Mouse (Mus musculus) forebrain, embryonic 12.5 days (tissue): ENCODE results near the gene Slc30a5. TPM values are rescaled to one million over a fixed set of nuclear protein-coding genes. Genes with fewer than 3 reads are reported as not detected.

Source experiments
- ATAC-seq: fragments of 200-750 bp; cut with Nextera tagmentation; 2 replicates; pipeline ENCODE4 v1.8.0; 2017; ENCODE audit warnings: moderate TSS enrichment; ENCODE audit not compliant: low FRiP score
- H3K27ac ChIP-seq: fragments of 300-500 bp; sonication (generic); 2 replicates; pipeline ENCODE4 v1.5.1; 2016; ENCODE audit warnings: mild to moderate bottlenecking
- H3K27me3 ChIP-seq: fragments of 300-500 bp; sonication (generic); 2 replicates; pipeline ENCODE4 v1.6.1; 2016; ENCODE audit warnings: mild to moderate bottlenecking
- H3K36me3 ChIP-seq: fragments of 300-500 bp; sonication (generic); replicated peaks from 2 replicates; pipeline ENCODE4 v1.6.1; 2016; ENCODE audit warnings: mild to moderate bottlenecking
- H3K4me1 ChIP-seq: fragments of 300-500 bp; sonication (generic); 2 replicates; pipeline ENCODE4 v1.6.1; 2016
- H3K4me2 ChIP-seq: fragments of 300-500 bp; sonication (generic); 2 replicates; pipeline ENCODE4 v1.6.1; 2016; ENCODE audit warnings: mild to moderate bottlenecking, moderate library complexity
- H3K4me3 ChIP-seq: fragments of 300-500 bp; sonication (generic); replicated peaks from 2 replicates; pipeline ENCODE4 v1.5.1; 2016; ENCODE audit warnings: mild to moderate bottlenecking
- H3K9ac ChIP-seq: fragments of 300-500 bp; sonication (generic); 2 replicates; pipeline ENCODE4 v1.6.1; 2016; ENCODE audit warnings: mild to moderate bottlenecking
- H3K9me3 ChIP-seq: fragments of 300-500 bp; sonication (generic); 2 replicates; pipeline ENCODE4 v1.6.1; 2016
- WGBS: fragments of 180-500 bp; shearing (Covaris S2); methylation state at CpG from one replicate; pipeline ENCODE4 v1.1.7; 2016; 5-methylcytosine and 5-hydroxymethylcytosine counted together
- polyA plus RNA-seq: library from polyadenylated mRNA; unstranded; fragments of >200 nt; fragmentation: Nextera tagmentation; extraction: Ambion mirVana; gene quantifications from 2 replicates; pipeline ENCODE4 v1.2.1, GENCODE M21; 2016

The Slc30a5 gene
- polyA plus RNA-seq, 1 experiment from 2014 or later = 47.1 TPM

DNA sequence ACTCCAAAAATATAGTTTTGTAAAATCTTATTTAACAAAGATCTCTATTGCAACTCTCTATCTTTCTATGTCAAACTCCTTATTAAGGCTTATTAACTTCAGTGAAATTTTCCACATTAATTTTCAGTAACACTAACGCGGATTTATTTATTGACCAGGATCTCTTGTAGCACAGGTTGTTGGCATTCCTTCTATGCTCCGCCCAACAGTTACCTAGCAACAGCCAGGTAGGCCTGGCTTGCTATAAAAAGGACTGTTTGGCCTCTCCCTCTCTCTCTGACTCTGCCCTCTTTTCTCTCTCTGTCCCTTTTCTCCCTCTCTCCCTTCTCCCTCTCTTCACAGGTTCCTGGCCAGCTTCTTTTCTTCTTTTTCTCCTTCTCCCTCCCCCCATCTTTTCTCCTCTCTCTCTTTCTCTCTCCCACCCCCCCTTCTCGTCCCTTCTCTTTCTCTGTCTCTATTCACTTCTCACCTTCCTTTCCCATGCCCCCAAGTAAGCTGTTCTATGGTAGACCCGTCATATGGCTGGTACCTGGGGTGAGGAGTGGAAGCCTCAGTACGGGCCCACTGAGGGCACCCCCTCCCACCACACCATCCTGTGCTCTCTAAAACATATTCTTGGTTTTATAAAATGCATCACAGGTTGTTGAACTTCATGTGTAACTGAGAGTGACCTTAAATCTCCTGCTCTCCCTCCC is 45.8 kb downstream of the Slc30a5 start:
- Histone ChIP-seq H3K9me3 (no peaks in the 10 kb centered on the region), H3K27me3 (no peaks in the 10 kb centered on the region), H3K27ac (no peak overlapping the region), H3K4me3 (no peak overlapping the region), H3K9ac (no peak overlapping the region), H3K36me3 (peaks cover 19% of the 10 kb centered on the region), H3K4me1 (peaks cover 22% of the 10 kb centered on the region), H3K4me2 (no peak overlapping the region)
- 77% methylated on average over 6 of the region's 6 CpGs for WGBS
- ATAC-seq = no peak

DNA sequence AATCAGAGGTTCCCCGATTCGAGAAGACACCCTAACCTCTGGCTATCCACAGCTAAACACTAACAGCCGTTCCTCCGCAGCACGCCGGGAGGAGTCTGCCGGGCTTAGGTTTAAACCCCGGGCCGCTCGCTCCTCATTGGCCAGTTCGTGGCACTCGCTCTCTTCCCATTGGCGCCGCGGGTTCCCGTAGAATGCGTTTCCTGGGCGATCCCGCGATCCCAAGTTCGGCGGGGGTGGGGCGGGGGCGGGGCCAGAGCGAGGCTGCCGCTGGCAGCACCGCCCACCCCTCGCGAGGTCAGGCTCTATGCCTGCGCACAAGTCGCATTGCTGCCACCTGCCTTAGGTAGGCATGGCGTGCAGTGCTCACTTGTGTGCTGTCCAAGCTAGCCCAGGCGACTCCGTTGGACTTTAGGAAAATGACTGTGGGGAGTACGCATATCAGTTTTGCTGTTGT is 46.8 kb downstream of the Slc30a5 start, which contains the start of gene Ccnb1:
Gene Ccnb1, minus strand, starts transcription at position 157 of the 454 bp plus-strand sequence.
- H3K4me2 ChIP-seq = peak within 1 kb of the TSS; percentile 80
- peak within 1 kb of the TSS; percentile 87 for H3K9ac ChIP-seq
- peaks cover 24% of the 10 kb centered on the region for H3K4me1 ChIP-seq
- under 1% methylated on average over 35 of the region's 35 CpGs for WGBS
- H3K27me3 ChIP-seq = no peaks in the 10 kb centered on the region
- H3K27ac ChIP-seq = peak within 1 kb of the TSS; percentile 68; the same call in 1 of the 2 replicates
- peaks cover 30% of the 10 kb centered on the region for H3K36me3 ChIP-seq
- ATAC-seq = peak; percentile 99
- no peaks in the 10 kb centered on the region for H3K9me3 ChIP-seq
- H3K4me3 ChIP-seq = peak within 1 kb of the TSS; percentile 86

DNA sequence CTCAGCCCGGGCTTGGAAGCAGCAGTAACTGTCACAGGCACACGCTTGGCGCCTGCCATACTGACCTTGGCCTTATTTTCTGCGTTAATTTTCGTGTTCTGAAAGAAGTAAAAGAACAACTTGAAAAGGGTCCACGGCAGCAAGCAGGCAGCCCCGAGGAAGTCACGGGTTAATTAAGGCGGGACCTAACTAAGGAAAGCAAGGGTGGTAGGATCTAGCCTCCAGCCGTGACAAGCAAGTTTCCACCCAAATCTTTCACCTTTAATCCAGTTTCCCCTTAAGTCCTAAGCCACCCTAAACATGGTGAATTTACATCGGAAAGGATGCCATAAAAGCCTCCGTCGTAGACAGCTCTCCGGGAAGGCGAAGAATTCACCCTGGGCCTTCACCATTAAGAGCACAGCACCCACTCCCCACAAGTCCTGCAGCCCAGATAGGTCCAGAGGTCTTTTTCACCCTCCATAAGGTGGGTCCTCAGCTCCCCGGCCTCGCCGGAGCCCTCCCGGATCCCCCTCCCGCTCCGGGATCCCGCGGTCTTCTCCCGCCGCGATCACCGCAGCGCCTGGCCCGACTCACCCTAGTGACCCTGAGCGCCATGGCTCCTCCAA is 47.3 kb downstream of the Slc30a5 start:
- H3K27me3 ChIP-seq = no peaks in the 10 kb centered on the region
- H3K9ac ChIP-seq = peak overlapping the region; percentile 87
- ATAC-seq = peak; percentile 54
- under 1% methylated on average over 30 of the region's 30 CpGs for WGBS
- H3K36me3 ChIP-seq = peaks cover 34% of the 10 kb centered on the region
- peak overlapping the region; percentile 86 for H3K4me3 ChIP-seq
- H3K9me3 ChIP-seq = no peaks in the 10 kb centered on the region
- peaks cover 24% of the 10 kb centered on the region for H3K4me1 ChIP-seq
- peak overlapping the region; percentile 80 for H3K4me2 ChIP-seq
- peak overlapping the region; percentile 68; the same call in 1 of the 2 replicates for H3K27ac ChIP-seq

DNA sequence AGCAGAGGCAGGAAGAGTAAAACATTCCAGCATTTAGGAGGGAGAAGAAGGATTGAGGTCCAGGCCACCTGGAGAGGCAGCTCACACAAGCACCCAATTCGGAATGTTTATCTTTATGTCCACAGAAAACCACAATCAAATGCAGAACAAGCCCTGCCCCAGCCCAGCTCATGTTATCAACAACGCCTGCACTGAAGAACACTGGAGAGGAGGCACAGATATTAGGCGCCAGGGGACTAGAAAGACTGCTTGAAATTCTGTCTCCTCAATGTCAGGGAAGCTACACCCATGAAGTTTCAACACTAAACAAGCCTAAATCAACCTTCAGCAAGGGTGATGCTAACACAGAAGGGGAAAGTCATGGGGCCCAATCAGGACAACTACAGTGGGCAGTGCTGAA is 55.7 kb downstream of the Slc30a5 start:
- Histone ChIP-seq H3K9ac (no peak overlapping the region), H3K36me3 (peaks cover 34% of the 10 kb centered on the region)

DNA sequence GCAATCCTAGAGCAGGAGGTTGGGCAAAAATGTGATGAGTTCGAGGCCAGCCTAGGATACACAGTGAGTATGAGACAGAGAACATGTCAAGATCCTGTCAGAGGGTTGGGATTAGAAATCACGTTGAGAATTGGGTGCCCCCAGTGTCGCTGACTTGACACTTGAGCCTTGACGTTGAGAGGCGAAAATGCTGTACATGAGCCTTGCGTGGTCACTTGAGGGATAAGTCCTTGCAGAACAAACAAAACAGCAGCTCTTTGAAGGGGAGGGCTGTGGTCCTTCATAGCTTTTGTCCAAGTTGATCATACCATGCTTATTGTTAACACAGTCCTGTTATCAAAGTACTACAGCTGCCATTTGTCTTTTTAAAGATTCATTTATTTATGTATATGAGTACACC is 56.5 kb downstream of the Slc30a5 start:
- Histone ChIP-seq H3K27me3 (no peaks in the 10 kb centered on the region), H3K9ac (no peak overlapping the region), H3K4me2 (peak overlapping the region; percentile 93; the same call in 1 of the 2 replicates), H3K36me3 (peaks cover 34% of the 10 kb centered on the region), H3K9me3 (no peaks in the 10 kb centered on the region), H3K4me1 (peaks cover 18% of the 10 kb centered on the region), H3K4me3 (no peak overlapping the region), H3K27ac (no peak overlapping the region)
- WGBS = 65% methylated on average over 6 of the region's 6 CpGs
- ATAC-seq = no peak

More for the DNA sequence above, 55.7 kb downstream of the Slc30a5 start:
- Histone ChIP-seq H3K9me3 (no peaks in the 10 kb centered on the region), H3K27ac (no peak overlapping the region), H3K4me2 (no peak overlapping the region), H3K27me3 (no peaks in the 10 kb centered on the region), H3K4me3 (no peak overlapping the region), H3K4me1 (peaks cover 21% of the 10 kb centered on the region)
- no peak for ATAC-seq
- 81% methylated on average over 3 of the region's 3 CpGs for WGBS

DNA sequence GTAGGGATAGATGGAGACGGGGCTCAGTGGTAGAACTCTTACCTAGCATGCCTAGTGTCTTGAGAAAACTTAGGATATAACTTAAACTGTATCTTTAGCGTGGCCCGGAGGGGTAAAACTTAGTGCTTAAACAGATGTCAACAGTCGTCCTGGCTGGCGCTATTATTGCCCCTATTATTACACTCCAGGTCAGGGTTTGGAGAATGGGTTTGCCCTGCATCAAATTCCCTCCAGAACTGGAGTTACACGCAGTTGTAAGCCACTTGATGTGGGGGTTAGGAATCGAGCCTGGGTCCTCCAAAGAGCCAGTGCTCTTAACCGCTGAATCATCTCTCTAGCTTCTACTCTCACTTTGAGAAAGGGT is 57.2 kb downstream of the Slc30a5 start:
- peaks cover 18% of the 10 kb centered on the region for H3K4me1 ChIP-seq
- no peaks in the 10 kb centered on the region for H3K27me3 ChIP-seq
- WGBS = 21% methylated on average over 8 of the region's 8 CpGs
- no peak; the same call in 1 of the 2 replicates for ATAC-seq
- peak overlapping the region; percentile 78 for H3K9ac ChIP-seq
- no peaks in the 10 kb centered on the region for H3K9me3 ChIP-seq
- peaks cover 34% of the 10 kb centered on the region for H3K36me3 ChIP-seq
- H3K4me3 ChIP-seq = peak overlapping the region; percentile 89
- peak overlapping the region; percentile 93 for H3K4me2 ChIP-seq
- H3K27ac ChIP-seq = peak overlapping the region; percentile 77

DNA sequence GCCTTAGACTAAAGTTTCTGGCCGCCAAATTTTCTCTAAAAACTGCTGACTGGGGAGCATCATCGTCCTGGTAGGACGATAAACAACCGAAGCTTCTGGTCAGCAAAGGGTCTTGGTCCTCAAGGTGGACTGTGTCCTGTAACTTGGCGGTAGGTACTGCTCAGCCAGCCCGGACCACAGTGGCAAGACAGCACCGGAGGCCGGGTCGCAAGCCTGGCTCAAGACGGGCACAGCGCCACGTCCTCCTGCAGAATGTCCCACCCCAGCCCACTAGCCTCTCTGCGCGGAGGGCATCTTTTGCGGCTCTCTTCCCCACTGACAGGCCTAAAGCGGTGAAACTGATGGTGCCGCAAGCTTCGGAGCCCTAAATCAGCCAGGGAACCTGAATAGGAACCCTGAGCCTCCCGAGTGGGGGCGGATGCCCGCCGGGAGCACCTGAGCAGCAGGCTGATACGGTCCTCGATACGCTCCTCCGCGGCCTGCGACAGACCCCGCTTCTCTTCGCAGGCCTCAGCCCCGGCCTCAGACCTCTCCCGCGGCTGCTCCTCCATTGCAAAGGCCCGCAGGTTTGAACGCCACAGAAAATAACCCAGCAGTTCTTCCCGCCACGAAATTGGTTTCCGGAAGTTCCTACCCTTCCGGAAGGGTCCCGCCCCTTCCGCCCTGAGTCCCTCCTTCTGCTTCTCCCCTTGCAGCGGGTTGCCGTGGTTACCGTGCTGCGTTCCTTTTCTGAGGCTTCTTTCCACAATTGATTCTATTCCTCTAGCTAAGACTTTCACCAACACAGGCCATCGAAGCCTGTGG is 57.8 kb downstream of the Slc30a5 start, which contains the start of gene Cenph:
Gene Cenph, minus strand, starts transcription at position 648 of the 804 bp plus-strand sequence.
- Histone ChIP-seq H3K9me3 (no peaks in the 10 kb centered on the region), H3K27me3 (no peaks in the 10 kb centered on the region), H3K9ac (peak within 1 kb of the TSS; percentile 78), H3K36me3 (peaks cover 35% of the 10 kb centered on the region), H3K27ac (peak within 1 kb of the TSS; percentile 77), H3K4me3 (peak within 1 kb of the TSS; percentile 89), H3K4me1 (peaks cover 18% of the 10 kb centered on the region), H3K4me2 (peak within 1 kb of the TSS; percentile 93)
- WGBS = under 1% methylated on average over 46 of the region's 46 CpGs
- ATAC-seq = peak; percentile 95

DNA sequence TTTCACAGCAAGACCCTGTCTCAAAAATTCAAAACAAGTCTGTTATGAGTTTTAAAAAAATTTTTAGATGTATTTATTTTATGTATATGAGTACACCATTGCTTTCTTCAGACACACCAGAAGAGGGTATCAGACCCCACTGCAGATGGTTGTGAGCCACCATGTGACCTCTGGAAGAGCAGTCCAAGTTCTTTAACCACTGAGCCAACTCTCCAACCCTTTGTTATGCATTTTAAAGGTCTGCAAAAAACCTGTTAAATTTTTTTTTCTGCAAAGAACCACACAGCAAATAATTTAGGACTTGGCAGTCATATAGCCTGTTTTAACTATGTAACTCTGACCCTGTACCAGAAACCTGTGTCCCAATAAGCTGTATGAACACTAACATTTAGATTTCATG is 58.5 kb downstream of the Slc30a5 start:
- peaks cover 35% of the 10 kb centered on the region for H3K36me3 ChIP-seq
- no peaks in the 10 kb centered on the region for H3K27me3 ChIP-seq
- H3K4me1 ChIP-seq = peaks cover 18% of the 10 kb centered on the region
- no peaks in the 10 kb centered on the region for H3K9me3 ChIP-seq
- peak overlapping the region; percentile 78 for H3K9ac ChIP-seq
- H3K4me3 ChIP-seq = peak overlapping the region; percentile 89
- no peak for ATAC-seq
- no peak overlapping the region for H3K27ac ChIP-seq
- peak overlapping the region; percentile 93 for H3K4me2 ChIP-seq

DNA sequence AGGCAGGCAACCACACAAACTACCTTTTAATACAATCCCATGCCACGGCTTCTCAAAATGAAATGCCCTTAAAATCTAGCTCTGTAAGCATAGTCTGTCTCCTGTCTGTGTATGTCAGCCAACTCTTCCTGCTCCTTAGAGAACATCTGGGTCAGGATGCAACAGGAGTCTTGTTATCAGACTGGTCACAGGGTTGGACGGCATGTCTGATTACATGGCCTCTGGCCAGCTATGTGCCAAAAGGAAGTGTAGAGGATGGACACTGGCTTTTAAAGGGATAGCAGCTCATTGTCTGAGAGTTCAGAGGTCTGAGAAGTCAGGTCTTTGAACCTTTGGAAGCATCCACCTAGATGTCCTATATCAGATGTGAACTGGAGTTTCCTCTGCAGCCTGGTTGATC is 77.9 kb downstream of the Slc30a5 start:
- no peak overlapping the region for H3K27ac ChIP-seq
- no peaks in the 10 kb centered on the region for H3K9me3 ChIP-seq
- no peaks in the 10 kb centered on the region for H3K4me1 ChIP-seq
- ATAC-seq = no peak
- 87% methylated on average over 2 of the region's 2 CpGs for WGBS
- no peak overlapping the region for H3K4me2 ChIP-seq
- no peaks in the 10 kb centered on the region for H3K27me3 ChIP-seq
- no peak overlapping the region for H3K9ac ChIP-seq
- no peak overlapping the region for H3K4me3 ChIP-seq
- peaks cover 14% of the 10 kb centered on the region for H3K36me3 ChIP-seq

DNA sequence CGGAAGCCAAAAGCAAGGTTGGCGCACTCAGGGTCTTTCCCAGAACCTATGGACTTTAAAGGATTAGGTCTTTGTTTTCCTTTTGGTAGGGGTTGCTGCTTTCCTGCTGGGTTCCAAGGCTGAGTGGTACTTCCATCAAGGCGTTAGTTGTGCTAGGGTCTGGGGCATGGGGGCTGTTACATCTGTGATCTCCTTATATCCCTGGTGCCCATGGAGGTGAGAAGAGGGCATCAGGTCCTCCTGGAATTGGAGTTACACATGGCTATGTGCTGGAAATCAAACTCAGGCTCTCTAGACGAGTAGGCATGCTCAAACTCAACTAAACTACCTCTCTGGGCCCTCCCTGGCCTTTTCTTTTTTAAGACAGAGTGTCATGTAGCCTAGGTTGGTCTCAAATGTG is 79.0 kb downstream of the Slc30a5 start:
- Histone ChIP-seq H3K4me1 (no peaks in the 10 kb centered on the region), H3K36me3 (0 out of 2 replicates have a peak, but pooled peaks cover 3% of the 10 kb centered on the region), H3K27ac (no peak overlapping the region), H3K4me2 (no peak overlapping the region), H3K4me3 (no peak overlapping the region), H3K9me3 (no peaks in the 10 kb centered on the region), H3K27me3 (no peaks in the 10 kb centered on the region), H3K9ac (no peak overlapping the region)
- no peak for ATAC-seq
- 74% methylated on average over 4 of the region's 4 CpGs for WGBS

DNA sequence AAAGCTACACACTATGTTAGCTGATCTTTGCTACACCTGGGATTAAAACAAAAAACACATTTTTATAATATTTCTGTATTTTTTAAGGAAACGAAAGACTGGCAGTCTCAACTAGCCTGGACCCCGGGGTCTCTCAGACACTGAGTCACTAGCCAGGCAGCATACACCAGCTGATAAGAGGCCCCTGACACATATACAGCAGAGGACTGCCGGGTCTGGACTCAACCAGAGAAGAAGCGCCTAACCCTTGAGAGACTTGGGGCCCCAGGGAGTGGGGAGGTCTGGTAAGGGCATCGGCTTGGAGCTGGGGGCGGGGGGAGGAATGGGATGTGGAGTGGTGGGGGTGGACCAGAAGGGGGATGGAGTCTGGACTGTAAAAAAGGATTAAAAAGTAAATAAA is 80.2 kb downstream of the Slc30a5 start:
- no peak overlapping the region for H3K27ac ChIP-seq
- no peaks in the 10 kb centered on the region for H3K27me3 ChIP-seq
- H3K4me2 ChIP-seq = no peak overlapping the region
- WGBS = 91% methylated on average over 6 of the region's 6 CpGs
- H3K9me3 ChIP-seq = no peaks in the 10 kb centered on the region
- no peaks in the 10 kb centered on the region for H3K36me3 ChIP-seq
- ATAC-seq = no peak
- no peaks in the 10 kb centered on the region for H3K4me1 ChIP-seq
- no peak overlapping the region for H3K9ac ChIP-seq
- no peak overlapping the region for H3K4me3 ChIP-seq
